Mouse (Mus musculus): ENCODE results near the gene Shc4. TPM values are rescaled to one million over a fixed set of nuclear protein-coding genes. Genes with fewer than 3 reads are reported as not detected.

Gene Shc4
- total and polyA plus RNA-seq, 2 experiments from 2014 or later = 0.44 to 4.4 TPM

- H3K4me1 ChIP-seq (ENCODE audit: control insufficient read depth, insufficient read depth) = peaks cover 6% of the 10 kb centered on the region; the same call in 1 of the 2 replicates
- H3K4me3 ChIP-seq (ENCODE audit: low read depth, low read length) = no peak overlapping the region
- DNase-seq (ENCODE audit: low spot score) = no peak
- peaks cover 28% of the 10 kb centered on the region for H3K36me3 ChIP-seq (replicated peaks; ENCODE audit: control insufficient read depth, insufficient read depth, low read length)
- H3K27ac ChIP-seq (ENCODE audit: low read depth) = no peak overlapping the region
- no peaks in the 10 kb centered on the region for H3K9me3 ChIP-seq (replicated peaks; ENCODE audit: control insufficient read depth, low read length)
- TF ChIP-seq EP300 (IDR thresholded peaks at IDR 0.05; ENCODE audit: low read depth) = no peak
- H3K9ac ChIP-seq (replicated peaks; ENCODE audit: low read depth, low read length) = no peak overlapping the region
- H3K27me3 ChIP-seq (ENCODE audit: control insufficient read depth, insufficient read depth, low read length) = no peaks in the 10 kb centered on the region
- ATAC-seq (ENCODE audit: insufficient read depth, low read depth) = no peak
- H3K4me2 ChIP-seq (ENCODE audit: low read depth, low read length) = no peak overlapping the region
Measured at GRCm38 (mm10) chr2:125736025-125736343, 12.0 kb upstream of the Shc4 start.

DNA sequence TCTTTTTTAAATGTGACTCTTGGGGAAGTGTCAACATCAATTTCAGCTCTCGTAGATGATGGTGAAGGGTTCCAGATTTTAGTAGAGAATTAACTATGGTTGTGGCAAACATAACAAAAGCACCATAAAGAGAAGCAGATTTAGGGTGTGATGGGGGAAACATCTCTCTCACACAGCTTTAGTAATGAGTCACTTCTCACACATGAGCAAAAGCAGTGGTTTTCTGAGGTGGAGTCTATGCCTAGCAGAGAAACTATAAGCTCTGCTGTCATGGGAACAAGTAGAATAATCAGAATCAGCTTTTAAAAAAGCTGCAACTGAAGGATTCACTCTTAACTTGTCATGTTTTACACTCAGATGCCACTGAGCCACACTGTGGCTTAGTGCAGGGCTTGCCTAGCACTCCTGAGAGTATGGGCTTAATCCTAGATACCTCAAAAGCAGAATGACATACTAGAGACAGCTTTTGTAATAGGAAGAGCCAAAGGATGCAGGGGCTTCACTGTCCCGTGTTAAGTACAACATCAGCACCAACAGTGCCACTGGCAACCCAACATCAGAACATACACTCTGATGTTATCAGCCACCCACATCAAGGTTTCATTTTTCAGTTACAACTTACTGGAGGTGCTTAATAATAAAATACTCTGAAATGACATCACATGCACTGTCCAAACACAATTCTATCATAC lies 11.5 kb upstream of the Shc4 start:
- H3K9ac ChIP-seq (replicated peaks; ENCODE audit: low read depth, low read length) = no peak overlapping the region
- no peak for TF ChIP-seq EP300 (IDR thresholded peaks at IDR 0.05; ENCODE audit: low read depth)
- TF ChIP-seq CTCF (IDR thresholded peaks at IDR 0.05; ENCODE audit: low read depth) = no peak
- no peak overlapping the region for H3K4me2 ChIP-seq (ENCODE audit: low read depth, low read length)
- no peak overlapping the region for H3K4me3 ChIP-seq (ENCODE audit: low read depth, low read length)
- no peak overlapping the region for H3K27ac ChIP-seq (ENCODE audit: low read depth)
- H3K9me3 ChIP-seq (replicated peaks; ENCODE audit: control insufficient read depth, low read length) = no peaks in the 10 kb centered on the region
- WGBS = 66% methylated on average over 2 of the region's 2 CpGs
- DNase-seq (ENCODE audit: low spot score) (no peak), ATAC-seq (ENCODE audit: insufficient read depth, low read depth) (no peak)
- peaks cover 25% of the 10 kb centered on the region for H3K36me3 ChIP-seq (replicated peaks; ENCODE audit: control insufficient read depth, insufficient read depth, low read length)
- no peaks in the 10 kb centered on the region for H3K27me3 ChIP-seq (ENCODE audit: control insufficient read depth, insufficient read depth, low read length)
- H3K4me1 ChIP-seq (ENCODE audit: control insufficient read depth, insufficient read depth) = peaks cover 6% of the 10 kb centered on the region; the same call in 1 of the 2 replicates

DNA sequence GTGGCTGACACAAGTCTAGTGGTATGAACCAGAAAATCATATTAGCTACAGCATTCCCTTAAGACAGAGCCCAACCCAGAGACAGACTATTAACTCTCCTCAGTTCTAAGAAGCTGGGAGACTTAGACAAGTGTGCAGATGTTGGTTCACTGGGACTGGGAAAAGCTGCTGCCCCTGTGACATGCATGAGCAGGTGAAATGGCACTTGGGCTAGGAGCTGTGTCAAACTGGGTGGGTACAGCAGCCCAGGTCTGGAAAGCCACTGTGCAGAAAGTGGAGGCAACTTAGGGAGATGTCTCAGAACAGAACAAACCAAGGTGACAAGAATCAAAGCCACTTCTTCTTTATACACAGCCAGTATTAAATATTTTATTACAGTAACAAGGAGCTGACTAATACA lies 10.8 kb upstream of the Shc4 start:
- no peak overlapping the region for H3K4me2 ChIP-seq (ENCODE audit: low read depth, low read length)
- H3K36me3 ChIP-seq (replicated peaks; ENCODE audit: control insufficient read depth, insufficient read depth, low read length) = peaks cover 18% of the 10 kb centered on the region
- H3K9ac ChIP-seq (replicated peaks; ENCODE audit: low read depth, low read length) = no peak overlapping the region
- no peaks in the 10 kb centered on the region for H3K9me3 ChIP-seq (replicated peaks; ENCODE audit: control insufficient read depth, low read length)
- H3K4me3 ChIP-seq (ENCODE audit: low read depth, low read length) = no peak overlapping the region
- DNase-seq (ENCODE audit: low spot score) = no peak
- ATAC-seq (ENCODE audit: insufficient read depth, low read depth) = no peak
- no peaks in the 10 kb centered on the region for H3K27me3 ChIP-seq (ENCODE audit: control insufficient read depth, insufficient read depth, low read length)
- peaks cover 6% of the 10 kb centered on the region; the same call in 1 of the 2 replicates for H3K4me1 ChIP-seq (ENCODE audit: control insufficient read depth, insufficient read depth)
- no peak overlapping the region for H3K27ac ChIP-seq (ENCODE audit: low read depth)
- TF ChIP-seq EP300 (IDR thresholded peaks at IDR 0.05; ENCODE audit: low read depth) (no peak), CTCF (IDR thresholded peaks at IDR 0.05; ENCODE audit: low read depth) (no peak)

DNA sequence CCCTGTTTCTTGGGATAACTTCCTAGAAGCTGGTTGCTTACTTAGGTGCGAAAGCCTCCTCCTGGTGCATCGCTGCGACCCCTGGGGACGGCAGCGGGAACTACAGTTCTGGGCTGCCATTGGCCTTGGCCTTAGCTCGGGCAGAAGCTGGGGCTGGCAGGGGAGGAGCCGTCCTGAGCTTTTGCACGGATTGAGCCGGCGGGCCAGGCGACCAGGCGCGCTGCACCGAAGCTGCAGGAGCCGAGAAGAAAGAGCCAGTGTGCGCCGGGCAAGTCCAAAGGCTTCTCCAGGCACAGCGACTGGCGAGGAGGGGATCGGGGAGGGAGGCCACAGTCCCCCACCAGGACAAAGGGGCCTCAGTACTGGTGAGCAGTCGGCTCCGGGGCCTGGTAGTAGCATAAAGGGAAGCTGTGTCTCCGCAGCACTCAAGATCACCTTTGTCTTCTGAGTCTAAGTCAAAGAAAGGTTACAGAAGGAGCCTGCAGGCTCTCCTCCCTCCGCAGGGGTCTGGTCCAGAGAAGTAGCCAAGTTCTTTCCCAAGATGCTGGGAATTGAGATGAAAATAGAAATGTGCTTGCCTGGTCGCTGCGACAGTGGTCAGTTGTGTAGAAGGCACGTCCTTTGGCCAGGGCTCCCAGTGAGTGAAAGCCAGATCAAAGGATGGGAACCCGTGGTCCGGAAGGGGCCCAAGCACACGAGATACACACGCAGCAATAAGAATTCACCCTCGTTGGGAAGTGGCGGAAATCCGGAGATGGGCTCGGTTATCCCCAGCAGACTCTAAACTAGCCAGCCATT lies 8.0 kb upstream of the Shc4 start:
- 9% methylated on average over 35 of the region's 35 CpGs for WGBS
- H3K4me3 ChIP-seq (ENCODE audit: low read depth, low read length) = peak overlapping the region; percentile 55
- peak overlapping the region; percentile 84 for H3K4me2 ChIP-seq (ENCODE audit: low read depth, low read length)
- no peaks in the 10 kb centered on the region for H3K9me3 ChIP-seq (replicated peaks; ENCODE audit: control insufficient read depth, low read length)
- TF ChIP-seq CTCF (IDR thresholded peaks at IDR 0.05; ENCODE audit: low read depth) (peak; percentile 98), EP300 (IDR thresholded peaks at IDR 0.05; ENCODE audit: low read depth) (no peak)
- ATAC-seq (ENCODE audit: insufficient read depth, low read depth) (peak; percentile 90), DNase-seq (ENCODE audit: low spot score) (peak; percentile 77)
- peak overlapping the region; percentile 28; the same call in 1 of the 2 replicates for H3K27ac ChIP-seq (ENCODE audit: low read depth)
- no peaks in the 10 kb centered on the region for H3K36me3 ChIP-seq (replicated peaks; ENCODE audit: control insufficient read depth, insufficient read depth, low read length)
- peaks cover 6% of the 10 kb centered on the region; the same call in 1 of the 2 replicates for H3K4me1 ChIP-seq (ENCODE audit: control insufficient read depth, insufficient read depth)
- H3K27me3 ChIP-seq (ENCODE audit: control insufficient read depth, insufficient read depth, low read length) = no peaks in the 10 kb centered on the region
- peak overlapping the region; percentile 68 for H3K9ac ChIP-seq (replicated peaks; ENCODE audit: low read depth, low read length)

GRCm38 (mm10) chr2:125724546-125725114 lies 682 bp upstream of the Shc4 start:
- ATAC-seq (ENCODE audit: insufficient read depth, low read depth) = no peak

More at GRCm38 (mm10) chr2:125724546-125725114, 682 bp upstream of the Shc4 start:
- Histone ChIP-seq H3K27me3 (ENCODE audit: control insufficient read depth, insufficient read depth, low read length) (peaks cover 40% of the 10 kb centered on the region), H3K27ac (ENCODE audit: low read depth) (no peak overlapping the region), H3K9me3 (replicated peaks; ENCODE audit: control insufficient read depth, low read length) (no peaks in the 10 kb centered on the region), H3K4me1 (ENCODE audit: control insufficient read depth, insufficient read depth) (peaks cover 6% of the 10 kb centered on the region; the same call in 1 of the 2 replicates), H3K4me2 (ENCODE audit: low read depth, low read length) (peak overlapping the region; percentile 91), H3K4me3 (ENCODE audit: low read depth, low read length) (peak overlapping the region; percentile 51), H3K9ac (replicated peaks; ENCODE audit: low read depth, low read length) (peak overlapping the region; percentile 15; the same call in 1 of the 2 replicates), H3K36me3 (replicated peaks; ENCODE audit: control insufficient read depth, insufficient read depth, low read length) (no peaks in the 10 kb centered on the region)
- DNase-seq (ENCODE audit: low spot score) = peak; percentile 16
- WGBS = 3% methylated on average over 16 of the region's 16 CpGs
- TF ChIP-seq CTCF (IDR thresholded peaks at IDR 0.05; ENCODE audit: low read depth) (no peak), EP300 (IDR thresholded peaks at IDR 0.05; ENCODE audit: low read depth) (no peak)

Measured in heart, postnatal 0 days (tissue).